Mouse (Mus musculus) forebrain, embryonic 10.5 days (tissue): ENCODE measurements around the gene Bbs9. TPM values are rescaled to one million over a fixed set of nuclear protein-coding genes. Genes with fewer than 3 reads are reported as not detected.
A peak's percentile ranks its signal among the peaks of the same experiment; 100 is the strongest.

Source experiments
- DNase-seq: peaks from one replicate; pipeline ENCODE4 v3.0.0-alpha.2; 2017; ENCODE audit warnings: low spot score; ENCODE audit errors: extremely low spot score
- H3K27ac ChIP-seq: fragments of 300-500 bp; sonication (generic); 2 replicates; pipeline ENCODE4 v1.5.1; 2016; ENCODE audit warnings: mild to moderate bottlenecking
- H3K27me3 ChIP-seq: fragments of 300-500 bp; sonication (generic); 2 replicates; pipeline ENCODE4 v1.6.1; 2016; ENCODE audit warnings: mild to moderate bottlenecking; ENCODE audit not compliant: poor library complexity, severe bottlenecking
- H3K36me3 ChIP-seq: fragments of 300-500 bp; sonication (generic); replicated peaks from 2 replicates; pipeline ENCODE4 v1.6.1; 2016; ENCODE audit warnings: mild to moderate bottlenecking, moderate library complexity
- H3K4me1 ChIP-seq: fragments of 300-500 bp; sonication (generic); 2 replicates; pipeline ENCODE4 v1.6.1; 2016
- H3K4me3 ChIP-seq: fragments of 300-500 bp; sonication (generic); 2 replicates; pipeline ENCODE4 v1.5.1; 2016; ENCODE audit warnings: mild to moderate bottlenecking, moderate library complexity
- H3K9me3 ChIP-seq: fragments of 300-500 bp; sonication (generic); 2 replicates; pipeline ENCODE4 v1.6.1; 2016; ENCODE audit warnings: mild to moderate bottlenecking, moderate library complexity
- WGBS: fragments of 180-500 bp; shearing (Covaris S2); methylation state at CpG from one replicate; pipeline ENCODE4 v1.1.7; 2016; 5-methylcytosine and 5-hydroxymethylcytosine counted together
- polyA plus RNA-seq: library from polyadenylated mRNA; unstranded; fragments of >200 nt; fragmentation: Nextera tagmentation; extraction: Ambion mirVana; gene quantifications from 2 replicates; pipeline ENCODE4 v1.2.1, GENCODE M21; 2016

Gene Bbs9
- polyA plus RNA-seq, 1 experiment from 2014 or later, result 14.6 TPM

GRCm38 (mm10) chr9:22476265-22476664 lies 750 bp downstream of the Bbs9 start:
- H3K4me1 ChIP-seq, result peaks cover 19% of the 10 kb centered on the region
- no peaks in the 10 kb centered on the region for H3K9me3 ChIP-seq
- WGBS, result 7% methylated on average over 10 of the region's 10 CpGs
- H3K36me3 ChIP-seq, result no peaks in the 10 kb centered on the region
- no peak overlapping the region for H3K27ac ChIP-seq
- peak; percentile 16 for DNase-seq
- H3K27me3 ChIP-seq, result no peaks in the 10 kb centered on the region
- peak overlapping the region; percentile 73 for H3K4me3 ChIP-seq

GRCm38 (mm10) chr9:22478946-22479345 lies 3.4 kb downstream of the Bbs9 start:
- WGBS, result 92% methylated on average over 8 of the region's 8 CpGs
- Histone ChIP-seq H3K4me3 (no peak overlapping the region), H3K9me3 (no peaks in the 10 kb centered on the region), H3K36me3 (no peaks in the 10 kb centered on the region), H3K27ac (no peak overlapping the region), H3K4me1 (peaks cover 19% of the 10 kb centered on the region), H3K27me3 (no peaks in the 10 kb centered on the region)
- DNase-seq, result no peak

- WGBS, result 96% methylated on average over 8 of the region's 8 CpGs
- Histone ChIP-seq H3K9me3 (no peaks in the 10 kb centered on the region), H3K27ac (no peak overlapping the region), H3K4me3 (no peak overlapping the region), H3K36me3 (no peaks in the 10 kb centered on the region), H3K27me3 (no peaks in the 10 kb centered on the region), H3K4me1 (no peaks in the 10 kb centered on the region)
- no peak for DNase-seq
These were observed 8.5 kb downstream of the Bbs9 start for GRCm38 (mm10) chr9:22483866-22484561.

GRCm38 (mm10) chr9:22484562-22485308 lies 9.2 kb downstream of the Bbs9 start:
- WGBS, result 90% methylated on average over 12 of the region's 12 CpGs
- Histone ChIP-seq H3K4me1 (no peaks in the 10 kb centered on the region), H3K9me3 (no peaks in the 10 kb centered on the region), H3K27me3 (no peaks in the 10 kb centered on the region), H3K36me3 (no peaks in the 10 kb centered on the region), H3K27ac (no peak overlapping the region), H3K4me3 (no peak overlapping the region)
- DNase-seq, result no peak

GRCm38 (mm10) chr9:22486211-22486610 lies 10.7 kb downstream of the Bbs9 start:
- no peak overlapping the region for H3K4me3 ChIP-seq
- no peak for DNase-seq
- H3K9me3 ChIP-seq, result no peaks in the 10 kb centered on the region
- no peaks in the 10 kb centered on the region for H3K27me3 ChIP-seq
- WGBS, result 91% methylated on average over 7 of the region's 7 CpGs
- H3K36me3 ChIP-seq, result no peaks in the 10 kb centered on the region
- no peaks in the 10 kb centered on the region for H3K4me1 ChIP-seq
- no peak overlapping the region for H3K27ac ChIP-seq

GRCm38 (mm10) chr9:22488963-22489362 lies 13.4 kb downstream of the Bbs9 start:
- H3K4me3 ChIP-seq, result no peak overlapping the region
- no peak for DNase-seq

GRCm38 (mm10) chr9:22494203-22494807 lies 18.8 kb downstream of the Bbs9 start:
- Histone ChIP-seq H3K27ac (no peak overlapping the region), H3K27me3 (no peaks in the 10 kb centered on the region), H3K9me3 (0 out of 2 replicates have a peak, but pooled peaks cover 4% of the 10 kb centered on the region), H3K4me3 (no peak overlapping the region), H3K36me3 (no peaks in the 10 kb centered on the region), H3K4me1 (no peaks in the 10 kb centered on the region)
- WGBS, result 80% methylated on average over 9 of the region's 9 CpGs
- no peak for DNase-seq

More at GRCm38 (mm10) chr9:22488963-22489362, 13.4 kb downstream of the Bbs9 start:
- H3K4me1 ChIP-seq, result no peaks in the 10 kb centered on the region
- H3K27me3 ChIP-seq, result no peaks in the 10 kb centered on the region
- H3K36me3 ChIP-seq, result no peaks in the 10 kb centered on the region
- H3K27ac ChIP-seq, result no peak overlapping the region
- no peaks in the 10 kb centered on the region for H3K9me3 ChIP-seq
- 69% methylated on average over 9 of the region's 9 CpGs for WGBS

GRCm38 (mm10) chr9:22495133-22495532 lies 19.6 kb downstream of the Bbs9 start:
- WGBS, result 78% methylated on average over 2 of the region's 2 CpGs
- Histone ChIP-seq H3K27ac (no peak overlapping the region), H3K9me3 (0 out of 2 replicates have a peak, but pooled peaks cover 4% of the 10 kb centered on the region), H3K36me3 (peaks cover 5% of the 10 kb centered on the region), H3K27me3 (no peaks in the 10 kb centered on the region), H3K4me3 (no peak overlapping the region), H3K4me1 (no peaks in the 10 kb centered on the region)
- DNase-seq, result no peak

- H3K4me1 ChIP-seq, result no peaks in the 10 kb centered on the region
- H3K27me3 ChIP-seq, result no peaks in the 10 kb centered on the region
- H3K36me3 ChIP-seq, result peaks cover 5% of the 10 kb centered on the region
- 89% methylated on average over 6 of the region's 6 CpGs for WGBS
- 0 out of 2 replicates have a peak, but pooled peaks cover 4% of the 10 kb centered on the region for H3K9me3 ChIP-seq
- no peak overlapping the region for H3K4me3 ChIP-seq
- no peak overlapping the region for H3K27ac ChIP-seq
- DNase-seq, result no peak
These were observed 21.7 kb downstream of the Bbs9 start for GRCm38 (mm10) chr9:22497021-22497767.

GRCm38 (mm10) chr9:22502972-22503371 lies 27.5 kb downstream of the Bbs9 start:
- no peak for DNase-seq
- H3K36me3 ChIP-seq, result peaks cover 5% of the 10 kb centered on the region
- H3K4me3 ChIP-seq, result no peak overlapping the region
- no peak overlapping the region for H3K27ac ChIP-seq
- no peaks in the 10 kb centered on the region for H3K9me3 ChIP-seq
- H3K27me3 ChIP-seq, result no peaks in the 10 kb centered on the region
- 94% methylated on average over 2 of the region's 2 CpGs for WGBS
- no peaks in the 10 kb centered on the region for H3K4me1 ChIP-seq

- H3K27me3 ChIP-seq, result no peaks in the 10 kb centered on the region
- H3K4me1 ChIP-seq, result no peaks in the 10 kb centered on the region
- no peaks in the 10 kb centered on the region for H3K9me3 ChIP-seq
- no peak for DNase-seq
- H3K27ac ChIP-seq, result no peak overlapping the region
- 70% methylated on average over 5 of the region's 5 CpGs for WGBS
- peaks cover 5% of the 10 kb centered on the region for H3K36me3 ChIP-seq
- H3K4me3 ChIP-seq, result no peak overlapping the region
These were observed 28.1 kb downstream of the Bbs9 start for GRCm38 (mm10) chr9:22503581-22503980.

GRCm38 (mm10) chr9:22505574-22505973 lies 30.1 kb downstream of the Bbs9 start:
- no peaks in the 10 kb centered on the region for H3K27me3 ChIP-seq
- H3K36me3 ChIP-seq, result no peaks in the 10 kb centered on the region
- no peaks in the 10 kb centered on the region for H3K9me3 ChIP-seq
- 68% methylated on average over 2 of the region's 2 CpGs for WGBS
- H3K4me1 ChIP-seq, result no peaks in the 10 kb centered on the region
- H3K27ac ChIP-seq, result no peak overlapping the region
- no peak for DNase-seq
- H3K4me3 ChIP-seq, result no peak overlapping the region
